Mouse (Mus musculus) megakaryocyte, embryonic 14.5 days (primary cell): ENCODE measurements at regions not wholly inside any gene's neighbourhood (a gene's known extent, or its start where the extent isn't known, plus 50 kb on each side); places are given as distances from the start of the nearest gene placed in this dataset.

Source experiments
- H3K27me3 ChIP-seq: replicated peaks from 2 replicates; pipeline ENCODE3; 2012; ENCODE audit warnings: inconsistent platforms
- H3K36me3 ChIP-seq: replicated peaks from 2 replicates; pipeline ENCODE3; 2012; ENCODE audit warnings: low read length, inconsistent platforms, mixed read lengths
- H3K4me1 ChIP-seq: 2 replicates; pipeline ENCODE4 v1.6.1; 2012; ENCODE audit warnings: inconsistent platforms
- H3K4me3 ChIP-seq: replicated peaks from 2 replicates; pipeline ENCODE3; 2012; ENCODE audit warnings: moderate library complexity, mild to moderate bottlenecking, inconsistent platforms
- H3K9me3 ChIP-seq: 2 replicates; pipeline ENCODE4 v1.6.1; 2012; ENCODE audit warnings: inconsistent platforms
- FLI1 ChIP-seq: IDR thresholded peaks from 2 replicates; pipeline ENCODE4 v1.6.1; 2012; ENCODE audit warnings: low read length, inconsistent platforms, mixed read lengths
- GATA1 ChIP-seq: IDR thresholded peaks from 3 replicates; pipeline ENCODE4 v1.6.1; 2012; ENCODE audit warnings: mixed read lengths, low read length, inconsistent platforms, borderline replicate concordance

- H3K4me1 ChIP-seq: peaks cover 5% of the 10 kb centered on the region; the same call in 1 of the 2 replicates
Observed at GRCm38 (mm10) chr4:7960335-7960734, 278.5 kb downstream of the Car8 start.

DNA sequence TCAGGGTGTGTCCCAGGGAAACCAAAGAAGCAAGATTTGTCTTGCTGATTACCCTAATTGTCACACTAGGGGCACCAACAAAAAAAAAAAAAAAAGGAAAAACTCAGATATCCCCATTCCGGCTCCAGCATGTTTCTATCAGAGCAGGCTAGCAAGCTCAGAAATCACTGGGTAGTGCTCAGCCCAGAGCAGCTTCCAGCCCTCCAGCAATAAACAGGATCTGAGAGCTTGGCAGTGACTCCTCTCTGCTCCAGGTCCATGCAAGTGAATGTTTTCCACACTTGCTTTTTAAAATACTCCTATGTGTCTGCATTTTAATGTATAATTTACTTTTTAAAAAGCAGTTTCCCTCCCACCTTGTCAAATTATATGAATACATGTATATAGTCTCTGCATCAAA lies 290.8 kb downstream of the Car8 start:
- H3K4me1 ChIP-seq: peaks cover 7% of the 10 kb centered on the region
- no peaks in the 10 kb centered on the region for H3K36me3 ChIP-seq
- H3K27me3 ChIP-seq: no peaks in the 10 kb centered on the region
- TF ChIP-seq GATA1: no peak
- TF ChIP-seq FLI1: no peak
- no peak overlapping the region for H3K4me3 ChIP-seq
- peaks cover 3% of the 10 kb centered on the region; the same call in 1 of the 2 replicates for H3K9me3 ChIP-seq

More at GRCm38 (mm10) chr4:7960335-7960734, 278.5 kb downstream of the Car8 start:
- H3K36me3 ChIP-seq: no peaks in the 10 kb centered on the region
- H3K9me3 ChIP-seq: no peaks in the 10 kb centered on the region
- no peak overlapping the region for H3K4me3 ChIP-seq
- TF ChIP-seq GATA1 (no peak), FLI1 (no peak)
- H3K27me3 ChIP-seq: no peaks in the 10 kb centered on the region

- Histone ChIP-seq H3K9me3 (no peaks in the 10 kb centered on the region), H3K36me3 (no peaks in the 10 kb centered on the region), H3K4me1 (peaks cover 27% of the 10 kb centered on the region), H3K4me3 (no peak overlapping the region), H3K27me3 (no peaks in the 10 kb centered on the region)
- TF ChIP-seq GATA1 (no peak), FLI1 (no peak)
Observed at GRCm38 (mm10) chr4:7921503-7921902, 317.3 kb downstream of the Car8 start.

DNA sequence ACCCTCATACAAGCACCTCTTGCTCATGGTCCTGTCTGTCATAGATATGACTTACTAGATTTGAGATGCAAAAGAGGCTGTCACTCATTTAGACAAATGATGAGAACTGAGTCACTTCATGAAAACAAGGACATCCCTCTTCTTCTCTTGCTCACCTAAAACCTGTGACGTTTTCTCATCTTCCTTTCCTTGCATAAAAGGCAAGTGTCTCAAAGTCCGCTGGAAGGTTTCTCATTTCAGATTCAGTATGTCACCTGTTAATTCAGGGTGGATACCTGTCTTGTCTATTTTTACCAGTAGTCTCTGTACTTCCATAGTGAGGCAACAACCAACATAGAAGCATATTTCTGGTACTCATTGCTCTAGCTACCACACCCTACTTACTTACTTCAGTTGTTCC lies 325.6 kb downstream of the Car8 start:
- no peak overlapping the region for H3K4me3 ChIP-seq
- no peaks in the 10 kb centered on the region for H3K27me3 ChIP-seq
- TF ChIP-seq FLI1: no peak
- no peak for TF ChIP-seq GATA1
- H3K4me1 ChIP-seq: peaks cover 45% of the 10 kb centered on the region
- H3K9me3 ChIP-seq: peaks cover 3% of the 10 kb centered on the region; the same call in 1 of the 2 replicates
- H3K36me3 ChIP-seq: peaks cover 5% of the 10 kb centered on the region

DNA sequence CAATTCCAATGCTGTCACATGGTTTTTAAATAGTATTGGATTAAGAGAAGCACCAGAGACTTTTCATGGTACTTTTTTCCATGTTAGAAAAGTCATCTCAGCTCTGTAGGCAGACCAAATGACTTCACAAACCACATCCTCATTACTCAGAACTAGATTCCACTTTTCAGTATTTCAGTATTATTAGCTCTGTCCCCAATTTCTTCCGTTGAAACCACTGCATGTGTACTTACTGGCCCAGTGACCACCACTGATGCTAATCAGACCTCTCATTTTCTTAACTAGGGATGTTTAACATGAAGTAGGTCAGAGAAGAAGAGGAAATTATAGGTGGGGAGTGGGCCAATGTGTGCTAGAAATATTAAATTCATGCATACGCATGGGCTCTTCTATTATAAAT lies 326.2 kb downstream of the Car8 start:
- Histone ChIP-seq H3K27me3 (no peaks in the 10 kb centered on the region), H3K36me3 (peaks cover 5% of the 10 kb centered on the region), H3K9me3 (peaks cover 3% of the 10 kb centered on the region; the same call in 1 of the 2 replicates), H3K4me1 (peaks cover 42% of the 10 kb centered on the region), H3K4me3 (no peak overlapping the region)
- TF ChIP-seq GATA1: no peak
- no peak for TF ChIP-seq FLI1

DNA sequence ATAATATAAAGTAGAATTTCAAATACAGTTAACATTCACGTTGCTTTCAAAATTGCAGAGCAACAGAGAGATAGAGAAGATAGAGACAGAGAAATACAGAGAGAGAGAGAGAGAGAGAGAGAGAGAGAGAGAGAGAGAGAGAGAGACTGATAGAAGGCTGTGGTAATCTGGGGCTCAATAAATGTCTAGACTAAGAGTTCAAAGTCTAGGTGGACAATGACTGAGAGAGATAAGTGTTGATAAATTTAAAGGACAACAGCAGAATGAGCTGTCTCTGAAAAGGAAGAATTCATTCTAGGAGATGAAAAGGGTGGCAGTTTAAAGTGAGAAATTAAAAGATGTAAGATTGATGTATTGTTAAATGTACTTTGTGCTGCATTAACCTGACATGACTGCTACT lies 335.7 kb downstream of the Car8 start:
- TF ChIP-seq FLI1 (no peak), GATA1 (no peak)
- Histone ChIP-seq H3K27me3 (no peaks in the 10 kb centered on the region), H3K36me3 (peaks cover 2% of the 10 kb centered on the region), H3K4me1 (peaks cover 12% of the 10 kb centered on the region; the same call in 1 of the 2 replicates), H3K9me3 (no peaks in the 10 kb centered on the region), H3K4me3 (no peak overlapping the region)

GRCm38 (mm10) chr4:7894914-7895313 lies 343.9 kb downstream of the Car8 start:
- no peaks in the 10 kb centered on the region for H3K9me3 ChIP-seq
- peaks cover 51% of the 10 kb centered on the region for H3K4me1 ChIP-seq
- no peak overlapping the region for H3K4me3 ChIP-seq
- H3K27me3 ChIP-seq: no peaks in the 10 kb centered on the region
- TF ChIP-seq FLI1: no peak
- no peak for TF ChIP-seq GATA1
- peaks cover 3% of the 10 kb centered on the region for H3K36me3 ChIP-seq

GRCm38 (mm10) chr4:7891128-7891527 lies 347.7 kb downstream of the Car8 start:
- no peaks in the 10 kb centered on the region for H3K36me3 ChIP-seq
- no peaks in the 10 kb centered on the region for H3K9me3 ChIP-seq
- TF ChIP-seq FLI1 (no peak), GATA1 (no peak)
- no peak overlapping the region for H3K4me3 ChIP-seq
- H3K4me1 ChIP-seq: peaks cover 30% of the 10 kb centered on the region
- H3K27me3 ChIP-seq: no peaks in the 10 kb centered on the region

DNA sequence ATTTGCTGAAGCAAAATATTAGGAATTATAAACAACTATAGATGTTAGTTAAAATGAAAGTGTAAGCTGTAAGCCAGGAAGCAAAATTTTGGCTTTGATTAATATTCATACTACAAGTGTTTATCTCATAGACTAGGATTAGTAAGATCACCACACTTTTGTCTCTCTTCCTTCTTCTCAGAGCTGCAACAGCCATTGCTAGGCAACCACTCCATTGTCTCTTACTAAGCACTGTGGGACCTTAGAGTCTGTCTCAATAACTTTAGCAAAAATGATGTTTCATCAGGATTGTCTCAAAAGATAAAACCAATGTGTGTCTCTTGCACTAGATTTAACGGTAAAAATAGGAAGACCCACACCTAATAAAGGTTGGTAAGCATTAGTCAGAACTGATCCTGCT lies 384.3 kb downstream of the Car8 start:
- Histone ChIP-seq H3K27me3 (no peaks in the 10 kb centered on the region), H3K9me3 (no peaks in the 10 kb centered on the region), H3K36me3 (no peaks in the 10 kb centered on the region), H3K4me1 (peaks cover 20% of the 10 kb centered on the region), H3K4me3 (no peak overlapping the region)
- TF ChIP-seq FLI1 (no peak), GATA1 (no peak)

- Histone ChIP-seq H3K27me3 (no peaks in the 10 kb centered on the region), H3K9me3 (no peaks in the 10 kb centered on the region), H3K36me3 (no peaks in the 10 kb centered on the region), H3K4me3 (no peak overlapping the region), H3K4me1 (peaks cover 19% of the 10 kb centered on the region)
- TF ChIP-seq FLI1 (no peak), GATA1 (no peak)
Observed at GRCm38 (mm10) chr4:7853121-7853782, 385.6 kb downstream of the Car8 start.

DNA sequence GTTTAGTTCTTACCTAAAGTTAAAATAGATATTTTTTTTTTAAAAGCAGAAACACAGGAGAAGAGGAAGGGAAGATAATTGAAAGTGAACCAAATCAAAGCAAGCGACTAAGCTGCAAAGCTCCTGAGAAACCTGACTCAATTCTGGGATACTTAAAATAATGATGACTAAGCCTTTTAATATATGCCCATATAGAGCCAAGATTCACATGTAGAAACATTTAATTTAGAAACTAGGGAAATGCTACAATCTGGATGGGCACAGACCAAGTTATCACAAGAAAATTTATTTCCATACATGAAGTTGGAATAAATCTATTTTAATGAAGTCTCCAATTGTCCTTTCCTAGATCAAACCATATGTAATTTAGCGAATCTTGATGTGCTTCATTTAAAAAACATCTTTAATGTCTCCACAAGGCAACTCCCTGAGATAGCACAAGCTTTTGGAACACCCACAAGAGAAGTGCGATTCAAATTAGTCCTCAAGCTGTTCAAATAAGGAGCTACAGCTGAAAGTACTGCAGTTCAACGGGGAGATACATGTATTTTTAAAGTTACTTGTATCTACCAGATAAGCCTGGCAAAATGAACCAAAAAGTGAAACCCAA lies 386.7 kb downstream of the Car8 start:
- TF ChIP-seq FLI1 (no peak), GATA1 (no peak)
- Histone ChIP-seq H3K27me3 (no peaks in the 10 kb centered on the region), H3K4me1 (peaks cover 29% of the 10 kb centered on the region), H3K36me3 (no peaks in the 10 kb centered on the region), H3K9me3 (no peaks in the 10 kb centered on the region), H3K4me3 (no peak overlapping the region)
